Mouse (Mus musculus): ENCODE measurements around the gene Fgr.

DNA sequence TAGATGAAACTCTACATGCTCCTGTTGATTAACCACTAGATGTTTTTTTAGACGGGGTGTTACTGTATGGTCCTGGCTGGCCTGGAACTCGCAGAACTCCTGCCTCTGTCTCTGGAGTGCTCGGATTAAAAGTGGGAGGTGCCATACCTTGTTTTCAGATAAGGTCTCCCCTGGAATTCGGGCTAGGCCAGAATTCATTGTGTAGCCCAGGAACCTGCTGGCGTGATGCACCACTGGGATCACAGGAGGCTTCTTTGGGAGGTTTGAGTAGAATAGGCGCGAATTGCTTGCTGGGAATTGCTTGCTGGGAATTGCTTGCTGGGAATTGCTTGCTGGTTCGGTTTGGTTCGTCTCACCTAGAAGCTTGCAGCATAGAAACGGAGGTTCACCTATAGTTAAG is 53.8 kb downstream of the Fgr start:
- TF ChIP-seq CTCF (conservative IDR thresholded peaks at IDR 0.05; ENCODE audit: low read length) (no peak), POU5F1 (IDR thresholded peaks at IDR 0.05; ENCODE audit: borderline replicate concordance, low read length) (no peak)

Data from E14TG2a.4 (cell line).